Mouse (Mus musculus) cerebellum, postnatal 4 days (tissue): Measurements from ENCODE around the gene Eml1.

Experiments used
- DNase-seq, 2 experiments: peaks; one replicate each; pipeline ENCODE4 v3.0.0; 2022; ENCODE audit warnings: low spot score in 2 of 2, mixed read lengths in 1 of 2

Eml1 gene

GRCm38 (mm10) chr12:108372241-108372640 lies 1.5 kb downstream of the Eml1 start:
- DNase-seq = no peak

- DNase-seq = no peak
Observed at GRCm38 (mm10) chr12:108373611-108374010, 2.9 kb downstream of the Eml1 start.

- DNase-seq = no peak
Observed at GRCm38 (mm10) chr12:108374689-108375088, 3.9 kb downstream of the Eml1 start.

GRCm38 (mm10) chr12:108378379-108379133 lies 7.8 kb downstream of the Eml1 start:
- DNase-seq = no peak

- DNase-seq = peak in 1 of 2 experiments; percentile 72
Observed at GRCm38 (mm10) chr12:108386476-108387232, 15.9 kb downstream of the Eml1 start.

GRCm38 (mm10) chr12:108389718-108390117 lies 19.0 kb downstream of the Eml1 start:
- DNase-seq = no peak

GRCm38 (mm10) chr12:108392254-108393044 lies 21.7 kb downstream of the Eml1 start:
- no peak for DNase-seq

- no peak for DNase-seq
Observed at GRCm38 (mm10) chr12:108393082-108393481, 22.3 kb downstream of the Eml1 start.

- no peak for DNase-seq
Observed at GRCm38 (mm10) chr12:108393637-108394036, 22.9 kb downstream of the Eml1 start.

- no peak for DNase-seq
Observed at GRCm38 (mm10) chr12:108394534-108395284, 24.0 kb downstream of the Eml1 start.

- DNase-seq = no peak
Observed at GRCm38 (mm10) chr12:108395285-108395660, 24.5 kb downstream of the Eml1 start.

GRCm38 (mm10) chr12:108396081-108396947 lies 25.6 kb downstream of the Eml1 start:
- DNase-seq = peak in 1 of 2 experiments; percentile 69

GRCm38 (mm10) chr12:108398681-108399080 lies 27.9 kb downstream of the Eml1 start:
- DNase-seq = no peak

GRCm38 (mm10) chr12:108399191-108399590 lies 28.4 kb downstream of the Eml1 start:
- DNase-seq = no peak

GRCm38 (mm10) chr12:108400951-108401350 lies 30.2 kb downstream of the Eml1 start:
- no peak for DNase-seq

GRCm38 (mm10) chr12:108403957-108404356 lies 33.2 kb downstream of the Eml1 start:
- no peak for DNase-seq

GRCm38 (mm10) chr12:108409100-108409499 lies 38.3 kb downstream of the Eml1 start:
- no peak for DNase-seq

- DNase-seq = no peak
Observed at GRCm38 (mm10) chr12:108410416-108411208, 39.9 kb downstream of the Eml1 start.

- DNase-seq = no peak
Observed at GRCm38 (mm10) chr12:108414932-108415331, 44.2 kb downstream of the Eml1 start.

GRCm38 (mm10) chr12:108419570-108419969 lies 48.8 kb downstream of the Eml1 start:
- no peak for DNase-seq
